Mouse (Mus musculus) yolk sac, embryonic 10.5 days (tissue): ENCODE data around the gene P3h3.

Source experiments
- DNase-seq: peaks from one replicate; pipeline ENCODE4 v3.0.0-alpha.2; 2017; ENCODE audit warnings: low spot score

The P3h3 gene

GRCm38 (mm10) chr6:124865766-124866362 is 8.3 kb upstream of the P3h3 start:
- no peak for DNase-seq

GRCm38 (mm10) chr6:124863658-124864298 is 6.2 kb upstream of the P3h3 start, which contains the start of gene Gpr162:
Gpr162 (minus strand) TSS chr6:124863983.
- DNase-seq, result peak; percentile 65

GRCm38 (mm10) chr6:124863125-124863657 is 5.6 kb upstream of the P3h3 start:
- DNase-seq, result no peak

GRCm38 (mm10) chr6:124862406-124863124 is 5.0 kb upstream of the P3h3 start:
- DNase-seq, result no peak

- DNase-seq, result no peak
These were observed 4.2 kb upstream of the P3h3 start for GRCm38 (mm10) chr6:124861802-124862201.

- DNase-seq, result no peak
These were observed 3.7 kb upstream of the P3h3 start for GRCm38 (mm10) chr6:124861266-124861665.

GRCm38 (mm10) chr6:124860511-124860910 is 3.0 kb upstream of the P3h3 start:
- DNase-seq, result no peak

GRCm38 (mm10) chr6:124859725-124860124 is 2.2 kb upstream of the P3h3 start:
- DNase-seq, result peak; percentile 69

GRCm38 (mm10) chr6:124858561-124859318 is 1.2 kb upstream of the P3h3 start:
- DNase-seq, result no peak

GRCm38 (mm10) chr6:124857840-124858530 is 433 bp upstream of the P3h3 start:
- DNase-seq, result no peak

- peak; percentile 68 for DNase-seq
These were observed 1.2 kb downstream of the P3h3 start for GRCm38 (mm10) chr6:124856321-124856720.

GRCm38 (mm10) chr6:124854647-124855046 is 2.9 kb downstream of the P3h3 start:
- no peak for DNase-seq

GRCm38 (mm10) chr6:124850535-124850934 is 7.0 kb downstream of the P3h3 start:
- DNase-seq, result no peak

GRCm38 (mm10) chr6:124847305-124847704 is 10.2 kb downstream of the P3h3 start:
- peak; percentile 82 for DNase-seq

- no peak for DNase-seq
These were observed 17.0 kb downstream of the P3h3 start, which contains the start of gene Gnb3 for GRCm38 (mm10) chr6:124840241-124841167. Gnb3 (minus strand) TSS chr6:124840275.

GRCm38 (mm10) chr6:124839805-124840204 is 17.7 kb downstream of the P3h3 start:
- DNase-seq, result no peak

- no peak for DNase-seq
These were observed 21.1 kb downstream of the P3h3 start for GRCm38 (mm10) chr6:124836411-124836810.

- DNase-seq, result no peak
These were observed 22.0 kb downstream of the P3h3 start for GRCm38 (mm10) chr6:124835531-124835930.

- no peak for DNase-seq
These were observed 23.0 kb downstream of the P3h3 start for GRCm38 (mm10) chr6:124834512-124835081.

- DNase-seq, result no peak
These were observed 25.9 kb downstream of the P3h3 start for GRCm38 (mm10) chr6:124831649-124832048.
